Mouse (Mus musculus) MEL-GATA-1-ER (cell line): Measurements from ENCODE around the gene Scamp1.
"Not testable (repeated sequence)": the region's sequence is repeated elsewhere in the genome, so short reads cannot be mapped to it uniquely, and the experiment has no call there.

Source experiments
- DNase-seq: peaks from one replicate; pipeline ENCODE4 v3.0.0-alpha.2; 2012; ENCODE audit warnings: low read depth; ENCODE audit errors: extremely low read depth

Gene Scamp1

GRCm38 (mm10) chr13:94285281-94285871 is at the start of gene Scamp1:
Scamp1 (minus strand) TSS chr13:94285857.
- DNase-seq = no peak

- DNase-seq = no peak
Measured at GRCm38 (mm10) chr13:94330392-94330979, 44.8 kb upstream of the Scamp1 start.

- not testable (repeated sequence) for DNase-seq
Measured at GRCm38 (mm10) chr13:94329005-94329404, 43.3 kb upstream of the Scamp1 start.

- no peak for DNase-seq
Measured at GRCm38 (mm10) chr13:94328063-94328462, 42.4 kb upstream of the Scamp1 start.

GRCm38 (mm10) chr13:94322475-94322874 is 36.8 kb upstream of the Scamp1 start:
- DNase-seq = no peak

- DNase-seq = no peak
Measured at GRCm38 (mm10) chr13:94321094-94321792, 35.6 kb upstream of the Scamp1 start.

- DNase-seq = no peak
Measured at GRCm38 (mm10) chr13:94316975-94317511, 31.4 kb upstream of the Scamp1 start.

- DNase-seq = not testable (repeated sequence)
Measured at GRCm38 (mm10) chr13:94312812-94313211, 27.2 kb upstream of the Scamp1 start.

GRCm38 (mm10) chr13:94308279-94308678 is 22.6 kb upstream of the Scamp1 start:
- DNase-seq = no peak

GRCm38 (mm10) chr13:94307531-94307930 is 21.9 kb upstream of the Scamp1 start:
- no peak for DNase-seq

- DNase-seq = no peak
Measured at GRCm38 (mm10) chr13:94306968-94307289, 21.3 kb upstream of the Scamp1 start.

GRCm38 (mm10) chr13:94306277-94306967 is 20.8 kb upstream of the Scamp1 start:
- no peak for DNase-seq

- DNase-seq = no peak
Measured at GRCm38 (mm10) chr13:94300946-94301538, 15.4 kb upstream of the Scamp1 start.

GRCm38 (mm10) chr13:94300232-94300631 is 14.6 kb upstream of the Scamp1 start:
- DNase-seq = no peak

GRCm38 (mm10) chr13:94298401-94298800 is 12.7 kb upstream of the Scamp1 start:
- DNase-seq = no peak

- DNase-seq = no peak
Measured at GRCm38 (mm10) chr13:94296371-94296770, 10.7 kb upstream of the Scamp1 start.

GRCm38 (mm10) chr13:94295922-94296321 is 10.3 kb upstream of the Scamp1 start:
- DNase-seq = no peak

GRCm38 (mm10) chr13:94294886-94295285 is 9.2 kb upstream of the Scamp1 start:
- DNase-seq = no peak

- DNase-seq = no peak
Measured at GRCm38 (mm10) chr13:94293911-94294310, 8.3 kb upstream of the Scamp1 start.

GRCm38 (mm10) chr13:94286195-94286594 is 538 bp upstream of the Scamp1 start:
- no peak for DNase-seq

- no peak for DNase-seq
Measured at GRCm38 (mm10) chr13:94284543-94285269, 951 bp downstream of the Scamp1 start.
